Mouse (Mus musculus): ENCODE results near the gene Ttc24.

Ttc24 gene

DNA sequence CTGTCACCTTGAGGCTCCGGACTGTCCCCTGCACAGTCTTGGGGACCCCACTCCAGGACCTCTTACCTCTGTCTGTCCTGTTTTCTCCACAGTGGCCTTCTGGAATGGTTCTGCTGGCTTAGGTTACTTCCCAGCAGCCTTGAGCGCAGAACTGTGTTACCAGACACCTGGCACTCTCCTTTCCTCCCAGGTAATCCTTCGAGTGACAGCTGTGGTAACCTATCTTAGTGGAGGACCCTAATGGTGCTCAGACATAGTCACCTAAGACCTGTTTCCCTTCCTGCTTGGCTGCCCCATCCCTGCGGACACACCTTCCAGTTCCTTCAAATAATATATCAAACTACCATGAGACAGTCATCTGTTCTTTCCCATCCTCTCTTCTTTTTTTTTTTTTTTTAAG is at the start of gene Ttc24:
Gene Ttc24 (minus strand): TSS at position 101 of the 400 bp plus-strand sequence.
- no peak for DNase-seq (ENCODE audit: low spot score)

DNA sequence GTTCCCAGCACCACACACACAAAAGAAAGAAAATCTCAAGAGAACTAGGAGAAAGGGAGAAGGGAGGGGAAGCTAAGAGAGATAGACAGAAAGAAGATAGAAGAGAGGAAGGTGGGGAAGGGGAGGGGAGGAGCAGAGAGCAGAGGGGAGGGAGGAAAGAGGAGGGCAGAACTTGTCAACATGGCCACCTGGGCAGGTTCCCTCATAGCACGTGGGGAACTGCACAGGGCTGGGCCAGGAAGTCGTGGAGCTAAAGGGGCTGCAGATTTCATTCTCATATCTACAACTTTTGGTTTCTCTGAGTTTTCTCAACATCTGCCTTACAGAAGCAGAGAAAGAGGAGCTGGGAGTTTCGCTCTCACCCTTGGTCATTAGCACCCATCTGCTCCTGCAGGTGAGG is 49.5 kb upstream of the Ttc24 start:
- no peak for DNase-seq (ENCODE audit: low spot score)

DNA sequence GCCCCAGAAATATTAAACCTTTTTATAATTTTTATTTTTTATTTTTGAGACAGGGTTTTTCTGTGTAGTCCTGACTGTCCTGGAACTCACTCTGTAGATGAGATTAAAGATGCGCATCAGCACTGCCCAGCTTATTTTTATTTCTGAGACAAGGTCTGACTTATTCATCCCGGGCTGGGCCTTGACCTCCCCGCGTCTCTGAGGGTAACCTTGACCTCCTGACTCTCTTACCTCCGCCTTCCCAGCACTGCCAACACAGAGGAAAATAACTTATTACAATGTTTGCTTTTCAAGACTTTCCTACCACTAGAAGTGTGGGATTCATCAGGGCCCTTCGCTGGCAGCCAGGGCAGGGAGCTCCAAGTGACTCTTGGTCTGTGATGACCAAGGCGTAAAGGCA is 48.1 kb upstream of the Ttc24 start:
- no peak for DNase-seq (ENCODE audit: low spot score)

DNA sequence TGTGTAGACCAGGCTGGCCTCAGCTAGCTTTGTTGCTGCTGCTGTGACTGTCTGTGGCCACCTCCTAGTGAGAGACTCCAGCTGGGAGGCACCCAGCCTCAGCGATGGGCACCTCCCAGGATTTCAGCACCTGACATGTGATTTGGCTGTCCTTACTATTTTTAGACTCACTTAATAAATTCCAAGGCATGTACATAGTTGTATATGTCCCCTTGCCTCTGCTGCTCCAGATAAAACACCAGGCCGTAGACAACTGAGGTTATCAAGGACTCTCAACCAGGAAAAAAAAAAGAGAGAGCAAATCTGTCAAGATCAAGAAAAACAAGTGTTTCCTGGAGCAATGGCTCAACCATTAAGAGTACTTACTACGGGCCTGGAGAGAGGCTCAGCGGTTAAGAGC is 47.1 kb upstream of the Ttc24 start:
- DNase-seq (ENCODE audit: low spot score): no peak

DNA sequence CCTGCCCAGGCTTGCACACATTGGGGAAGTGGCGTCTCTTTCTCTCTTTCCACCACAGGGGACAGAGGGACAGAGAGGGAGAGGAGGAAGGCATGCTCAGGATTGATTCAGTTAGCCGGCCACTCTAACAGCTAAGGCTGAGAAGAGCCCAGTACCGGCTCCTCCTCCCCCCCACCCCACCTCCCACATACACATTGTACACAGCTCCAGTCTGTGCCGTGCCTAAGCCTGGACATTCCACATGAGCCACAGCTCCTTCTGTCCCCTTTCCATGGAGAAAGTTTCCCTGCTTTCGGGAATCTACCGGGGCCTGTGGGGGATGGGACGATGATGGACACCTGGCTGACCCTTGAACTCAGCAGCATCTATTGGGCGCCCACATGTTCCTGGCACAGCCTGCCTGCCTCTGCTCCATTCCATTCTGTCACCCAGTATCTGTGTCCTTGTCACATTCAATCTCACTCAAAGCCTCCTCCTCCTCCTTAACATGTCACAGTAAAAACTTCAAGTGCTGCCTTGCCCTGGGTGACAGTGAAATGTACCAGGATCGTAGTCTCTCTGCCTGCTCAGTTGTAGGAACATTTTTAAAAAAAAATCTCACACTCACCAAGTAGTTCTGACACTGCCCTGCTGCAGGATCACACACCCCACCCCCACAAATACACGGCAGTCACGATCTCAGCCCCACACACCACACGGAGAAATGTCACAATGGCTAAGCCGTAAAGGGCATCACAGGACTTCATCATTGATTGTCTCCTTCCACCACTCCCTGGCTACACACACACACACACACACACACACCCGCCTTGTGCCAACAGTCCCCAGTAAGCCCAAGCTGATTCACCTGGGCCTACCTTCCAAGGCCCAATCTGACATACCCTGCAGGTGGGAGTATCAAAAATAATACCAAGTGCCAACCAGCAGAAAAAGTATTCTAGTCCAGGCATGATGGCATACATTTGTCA is 43.3 kb upstream of the Ttc24 start:
- DNase-seq (ENCODE audit: low spot score): no peak

DNA sequence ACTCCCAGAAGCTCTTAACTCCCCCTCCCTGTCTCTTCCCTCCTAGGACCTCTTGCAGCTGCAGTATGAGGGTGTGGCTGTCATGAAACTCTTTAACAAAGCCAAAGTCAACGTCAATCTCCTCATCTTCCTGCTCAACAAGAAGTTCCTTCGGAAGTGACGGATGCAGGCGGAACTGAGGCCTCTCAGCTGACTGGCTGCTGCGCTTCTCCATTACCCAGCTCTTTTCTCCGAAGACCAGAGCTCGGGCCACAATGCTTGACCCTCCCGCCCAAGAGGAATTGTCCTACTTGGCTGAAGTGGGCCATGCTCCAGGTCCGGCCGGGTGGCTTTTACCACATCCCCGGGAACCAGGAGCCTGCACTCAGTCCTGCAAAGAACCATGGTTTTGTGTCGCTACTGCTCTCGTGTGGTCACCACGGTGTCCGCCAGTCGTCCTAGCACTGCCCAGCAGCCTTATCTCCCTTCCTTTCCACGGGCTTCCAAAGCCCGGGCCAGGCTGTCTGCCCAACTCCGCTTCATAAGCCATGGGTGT is 42.1 kb upstream of the Ttc24 start:
- no peak for DNase-seq (ENCODE audit: low spot score)

DNA sequence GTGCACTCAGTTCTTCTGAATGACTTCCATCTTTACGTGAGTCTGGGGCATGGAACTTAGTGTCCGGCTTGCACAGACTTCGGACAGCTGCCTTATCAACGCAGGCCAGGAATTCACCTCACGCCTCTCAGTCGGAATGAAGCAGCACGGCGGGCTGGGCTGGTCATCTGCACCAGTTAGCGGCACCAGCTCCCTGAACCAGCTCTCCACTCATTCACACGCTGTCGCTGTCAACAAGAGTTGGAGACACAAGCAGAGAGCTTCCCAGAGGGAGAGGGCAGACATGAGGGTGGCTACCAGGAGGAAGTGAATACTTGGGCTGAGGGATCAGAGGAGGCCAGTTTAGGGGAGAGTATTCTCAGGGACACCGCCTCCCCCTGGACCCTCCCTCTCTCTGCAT is 36.3 kb upstream of the Ttc24 start:
- no peak for DNase-seq (ENCODE audit: low spot score)

DNA sequence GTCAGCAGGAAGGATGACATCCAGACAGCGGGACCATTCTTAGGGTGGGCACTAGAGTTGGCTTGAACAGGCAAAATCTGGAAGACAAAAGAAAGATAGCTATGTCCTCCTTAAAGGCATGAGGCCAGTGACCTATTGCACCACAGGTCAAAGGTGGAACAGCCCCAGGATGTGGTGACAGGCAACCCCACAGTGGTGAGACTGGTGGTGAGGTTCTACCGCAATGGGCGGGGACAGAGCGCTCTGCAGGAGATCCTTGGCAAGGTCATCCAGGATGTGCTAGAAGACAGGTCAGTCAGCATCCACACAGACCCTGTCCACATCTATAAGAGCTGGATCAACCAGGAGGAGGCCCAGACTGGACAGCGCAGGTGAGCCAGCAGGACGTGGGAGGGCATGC is 31.0 kb upstream of the Ttc24 start:
- no peak for DNase-seq (ENCODE audit: low spot score)

DNA sequence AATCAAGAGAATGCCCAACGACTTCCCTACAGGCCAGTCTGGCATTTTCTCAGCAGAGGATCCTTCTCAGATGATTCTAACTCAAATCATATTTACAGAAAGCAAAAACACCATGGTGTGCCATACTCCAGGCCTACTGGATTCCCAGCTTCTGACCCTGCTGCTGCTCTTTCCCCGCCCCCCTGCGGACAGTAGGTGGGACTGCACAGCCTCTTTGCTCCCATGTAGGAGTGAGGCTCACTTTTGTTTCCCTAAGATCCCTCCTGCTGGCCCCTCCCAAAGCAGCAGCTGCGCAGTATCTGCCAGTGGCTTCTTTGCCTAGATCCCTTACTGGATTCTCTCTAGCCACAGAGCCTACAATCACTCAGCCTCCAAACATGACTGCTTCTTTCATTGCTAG is 28.0 kb upstream of the Ttc24 start:
- DNase-seq (ENCODE audit: low spot score): no peak

DNA sequence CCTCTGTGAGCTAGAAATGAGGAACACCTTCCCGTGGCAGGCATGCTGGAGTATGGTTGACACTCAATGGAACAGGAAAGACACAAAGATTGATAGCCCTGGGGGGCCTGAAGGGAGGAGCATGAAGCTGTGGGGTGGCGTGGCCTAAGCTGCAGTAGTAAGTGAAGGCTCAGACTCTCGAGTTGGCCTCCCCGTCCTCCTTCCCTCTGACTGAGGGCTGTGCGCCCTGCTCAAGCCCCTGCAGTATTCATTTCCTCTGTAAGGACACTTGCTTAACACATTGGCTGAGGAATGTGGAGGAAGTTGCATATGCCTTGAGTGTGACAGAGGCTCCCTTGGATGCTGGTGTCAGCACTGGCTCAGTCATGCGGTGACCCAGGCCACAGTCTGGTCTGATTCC is 24.5 kb upstream of the Ttc24 start:
- no peak for DNase-seq (ENCODE audit: low spot score)

DNA sequence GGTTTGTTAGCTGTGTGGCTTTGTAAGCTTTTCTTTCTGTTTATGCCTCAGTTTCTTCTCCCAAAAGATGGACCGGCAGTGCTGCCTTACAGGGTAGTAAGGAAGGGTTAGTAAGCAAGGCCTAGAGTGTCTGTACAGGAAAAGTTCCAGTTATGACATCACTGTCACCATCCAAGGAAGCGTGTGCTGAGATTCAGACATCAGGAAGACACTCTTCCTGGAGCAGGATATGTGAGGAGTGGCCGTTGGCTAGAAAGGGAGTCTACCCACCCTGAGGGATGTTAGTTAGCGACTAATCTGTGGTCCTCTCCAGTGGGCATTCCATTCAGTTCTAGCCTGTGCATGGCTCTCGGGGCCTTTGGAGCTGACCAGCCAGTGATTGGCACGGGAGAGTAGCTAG is 24.1 kb upstream of the Ttc24 start:
- DNase-seq (ENCODE audit: low spot score): no peak

DNA sequence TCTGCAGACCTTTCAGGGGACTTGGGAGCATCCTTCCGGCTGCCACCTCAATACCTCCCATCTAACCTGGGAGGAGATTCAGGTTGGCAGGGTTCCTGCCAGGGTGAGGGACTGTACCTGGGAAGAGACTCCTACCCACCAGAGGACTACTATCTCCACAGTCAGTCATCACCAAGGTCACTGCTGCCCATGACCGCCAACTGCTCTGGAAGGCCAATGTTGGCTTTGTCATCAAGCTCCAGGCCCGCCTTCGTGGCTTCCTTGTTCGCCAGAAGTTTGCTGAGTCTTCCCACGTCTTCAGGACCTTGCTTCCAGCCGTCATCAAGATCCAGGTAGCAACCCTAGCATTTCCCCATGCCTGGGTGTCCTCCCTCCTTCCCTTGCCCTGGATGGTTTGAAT is 23.6 kb upstream of the Ttc24 start:
- no peak for DNase-seq (ENCODE audit: low spot score)

DNA sequence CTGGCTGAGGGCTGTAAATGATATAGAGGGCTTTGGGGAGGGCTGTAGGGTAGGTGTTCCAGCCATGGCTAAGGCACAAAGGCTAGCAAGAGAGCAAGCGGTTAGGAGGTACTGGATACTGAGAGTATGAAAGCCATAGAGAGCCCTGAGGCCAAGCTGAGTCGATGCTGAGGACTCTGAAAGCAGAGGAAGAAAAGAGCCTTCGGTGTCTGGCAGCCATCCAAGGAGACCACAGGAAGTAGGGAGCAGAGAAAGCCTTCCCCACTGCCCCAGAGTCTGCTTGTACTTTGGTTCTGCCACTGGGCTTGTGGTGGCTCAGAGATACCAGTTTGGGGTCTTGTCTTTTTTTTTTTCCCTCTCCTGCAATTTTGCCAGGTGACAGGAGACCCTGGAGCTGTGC is 22.1 kb upstream of the Ttc24 start:
- no peak for DNase-seq (ENCODE audit: low spot score)

DNA sequence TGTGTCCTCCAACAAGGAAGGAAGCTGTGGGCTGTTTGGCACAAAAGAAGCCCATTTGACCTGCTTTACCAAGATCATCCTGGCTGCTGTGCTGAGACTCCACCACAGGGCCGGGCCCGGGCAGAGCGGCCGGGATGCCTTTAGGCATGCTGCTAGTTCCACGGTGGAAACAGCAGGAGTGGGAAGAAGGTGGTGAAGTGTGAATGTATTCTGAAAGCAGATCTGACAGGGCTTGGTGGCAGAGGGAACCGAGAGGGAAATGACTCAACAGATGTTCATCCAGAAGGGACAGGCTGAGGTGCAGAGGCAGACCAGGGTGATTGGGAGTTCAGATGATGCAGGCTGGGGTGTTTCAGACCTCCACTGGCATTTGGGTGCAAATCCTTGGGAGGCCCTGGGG is 19.6 kb upstream of the Ttc24 start:
- no peak for DNase-seq (ENCODE audit: low spot score)

DNA sequence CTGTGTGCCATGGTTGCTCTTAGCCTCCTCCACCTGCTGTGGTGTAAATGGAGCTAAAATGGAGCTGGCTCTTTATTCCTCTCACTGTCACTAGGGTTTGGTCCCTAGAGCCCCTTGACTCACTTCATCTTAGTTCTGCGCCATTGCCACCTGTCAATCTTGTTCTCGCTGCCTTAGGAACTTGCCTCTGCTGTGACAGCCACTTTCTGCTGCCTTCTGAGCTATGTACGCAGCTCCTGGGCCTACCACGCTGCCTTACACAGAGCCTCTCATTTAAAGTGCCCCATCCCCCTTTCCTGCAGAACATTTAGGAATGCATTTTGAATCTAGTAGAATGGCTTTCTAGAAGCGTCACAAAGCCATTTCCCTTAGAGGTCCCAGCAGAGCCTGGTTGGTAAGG is 16.0 kb upstream of the Ttc24 start:
- no peak for DNase-seq (ENCODE audit: low spot score)

DNA sequence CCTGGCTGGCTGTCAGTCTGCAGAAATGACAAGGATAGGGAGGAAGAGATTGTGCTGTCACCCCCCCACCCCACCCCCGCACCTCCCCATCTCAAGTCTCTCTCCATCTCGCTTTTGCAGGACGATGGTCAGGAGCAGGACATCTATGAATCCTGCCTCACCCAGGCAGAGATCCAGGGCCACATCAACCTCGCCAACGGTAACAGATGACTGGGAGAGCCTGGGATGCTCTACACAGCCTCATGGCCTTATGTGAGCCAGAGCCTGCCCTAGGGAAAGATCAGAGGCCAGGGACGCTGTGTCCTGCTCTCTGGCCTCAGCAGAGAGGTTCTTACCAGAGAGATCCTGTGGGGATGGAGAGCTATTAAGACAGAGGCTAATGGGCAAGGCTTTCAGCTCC is 12.5 kb upstream of the Ttc24 start:
- no peak for DNase-seq (ENCODE audit: low spot score)

DNA sequence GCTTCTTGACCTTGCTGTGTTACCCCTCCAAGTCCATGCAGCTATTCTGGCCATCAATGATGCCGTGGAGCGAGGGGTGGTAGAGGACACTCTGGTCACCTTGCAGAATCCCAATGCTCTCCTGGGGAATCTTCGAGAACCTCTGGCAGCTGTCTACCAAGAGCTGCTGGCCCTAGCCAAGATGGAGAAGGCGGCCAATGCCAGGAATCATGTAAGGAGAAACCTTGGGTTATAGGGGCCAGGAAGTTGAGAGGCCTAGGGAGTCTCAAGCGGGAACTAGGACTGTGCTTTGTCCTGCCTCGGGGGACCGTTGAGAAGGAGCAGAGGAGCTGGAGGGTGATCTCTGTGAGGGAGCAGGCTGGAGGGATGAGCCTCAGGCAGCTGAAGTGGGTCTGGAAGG is 12.0 kb upstream of the Ttc24 start:
- no peak for DNase-seq (ENCODE audit: low spot score)

DNA sequence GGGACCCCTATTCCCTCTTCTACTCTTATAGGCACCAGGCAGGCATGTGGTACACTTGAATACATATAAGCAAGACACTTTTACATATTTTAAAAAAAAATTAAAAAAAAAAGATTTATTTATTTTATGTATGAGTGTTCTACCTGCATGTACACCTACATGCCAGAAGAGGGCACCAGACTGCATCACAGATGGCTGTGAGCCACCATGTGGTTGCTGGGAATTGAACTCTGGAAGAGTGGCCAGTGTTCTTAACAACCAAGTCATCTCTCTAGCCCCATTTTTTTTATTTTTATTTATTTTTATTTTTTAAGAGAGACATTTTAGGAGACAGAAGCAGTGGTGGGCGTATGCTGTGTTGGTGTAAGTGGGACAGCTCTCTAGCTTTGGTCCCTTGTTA is 9.6 kb upstream of the Ttc24 start:
- DNase-seq (ENCODE audit: low spot score): peak; percentile 68

DNA sequence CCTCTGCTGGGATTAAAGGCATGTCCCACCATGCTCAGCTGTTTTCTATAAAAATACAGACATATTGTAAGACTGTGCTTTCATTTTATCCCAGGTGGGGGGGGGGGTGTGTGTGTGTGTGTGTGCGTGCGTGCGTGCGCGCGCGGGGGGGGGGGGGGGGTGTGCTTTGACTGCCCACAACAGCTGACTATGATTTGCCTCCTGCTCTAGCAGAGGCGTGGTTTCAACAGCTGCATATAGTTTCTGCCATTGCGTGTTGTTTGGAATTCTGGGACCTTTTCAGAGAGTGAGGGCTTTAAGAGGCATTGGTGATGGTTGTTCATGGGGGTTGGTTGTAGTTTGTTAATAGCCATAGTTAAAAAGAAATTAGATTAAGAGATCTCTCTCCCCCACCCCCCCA is 7.4 kb upstream of the Ttc24 start:
- DNase-seq (ENCODE audit: low spot score): no peak

DNA sequence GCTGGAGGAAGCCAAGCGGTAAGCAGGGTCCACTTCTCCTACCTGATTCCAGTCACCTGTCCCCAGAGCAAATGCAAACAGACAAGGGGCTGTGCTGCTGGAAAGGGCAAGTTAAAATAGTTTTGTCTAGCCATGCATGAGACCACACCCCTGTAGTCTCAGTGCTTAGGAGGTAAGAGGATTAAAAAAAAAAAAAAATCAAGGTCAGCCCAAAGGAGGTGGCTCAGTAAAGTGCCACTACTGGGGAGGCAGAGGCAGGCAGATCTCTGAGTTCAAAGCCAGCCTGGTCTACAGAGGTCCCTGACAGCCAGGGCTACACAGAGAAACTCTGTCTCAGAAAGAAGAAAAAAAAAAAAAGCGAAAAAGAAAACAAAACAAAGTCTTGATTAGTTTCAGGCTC is 5.9 kb upstream of the Ttc24 start:
- no peak for DNase-seq (ENCODE audit: low spot score)

DNA sequence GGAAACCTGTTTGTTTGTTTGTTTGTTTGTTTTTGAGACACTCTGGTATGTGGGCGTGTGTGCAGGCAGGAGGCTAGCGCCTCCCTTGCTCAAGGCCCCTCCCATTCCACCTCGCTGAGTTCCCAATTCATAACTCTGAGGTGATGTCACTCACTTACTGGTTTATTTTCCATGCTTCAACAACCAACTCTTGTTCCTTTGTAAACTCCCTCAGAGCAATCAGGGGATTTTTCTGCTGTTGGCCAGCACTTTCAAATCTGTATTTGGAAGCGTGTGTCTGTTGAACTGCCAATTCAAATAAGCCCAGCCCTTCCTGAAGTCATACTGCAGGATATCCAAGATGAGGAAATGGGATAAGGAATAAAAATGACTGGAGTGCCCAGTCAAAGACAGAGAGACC is 4.6 kb upstream of the Ttc24 start:
- peak; percentile 28 for DNase-seq (ENCODE audit: low spot score)

DNA sequence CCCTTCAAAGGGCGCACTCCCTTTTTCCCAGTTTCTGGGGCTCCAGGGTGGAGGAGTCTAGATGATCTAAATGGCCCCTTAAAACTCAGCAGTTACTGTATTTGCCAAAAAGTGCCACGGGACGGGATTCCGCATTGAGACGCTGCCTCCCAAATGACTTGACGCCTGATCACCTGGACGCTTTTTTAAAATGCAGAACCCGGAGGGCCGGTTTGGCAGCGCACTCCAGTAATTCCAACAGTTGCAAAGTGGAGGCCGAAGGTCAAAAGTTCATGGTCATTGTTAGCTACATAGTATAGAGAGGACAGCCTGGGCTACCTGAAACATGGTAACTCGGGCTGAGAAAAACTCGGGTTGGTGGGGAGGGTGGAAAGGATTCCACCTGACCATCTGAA is 4.1 kb upstream of the Ttc24 start:
- peak; percentile 40 for DNase-seq (ENCODE audit: low spot score)

DNA sequence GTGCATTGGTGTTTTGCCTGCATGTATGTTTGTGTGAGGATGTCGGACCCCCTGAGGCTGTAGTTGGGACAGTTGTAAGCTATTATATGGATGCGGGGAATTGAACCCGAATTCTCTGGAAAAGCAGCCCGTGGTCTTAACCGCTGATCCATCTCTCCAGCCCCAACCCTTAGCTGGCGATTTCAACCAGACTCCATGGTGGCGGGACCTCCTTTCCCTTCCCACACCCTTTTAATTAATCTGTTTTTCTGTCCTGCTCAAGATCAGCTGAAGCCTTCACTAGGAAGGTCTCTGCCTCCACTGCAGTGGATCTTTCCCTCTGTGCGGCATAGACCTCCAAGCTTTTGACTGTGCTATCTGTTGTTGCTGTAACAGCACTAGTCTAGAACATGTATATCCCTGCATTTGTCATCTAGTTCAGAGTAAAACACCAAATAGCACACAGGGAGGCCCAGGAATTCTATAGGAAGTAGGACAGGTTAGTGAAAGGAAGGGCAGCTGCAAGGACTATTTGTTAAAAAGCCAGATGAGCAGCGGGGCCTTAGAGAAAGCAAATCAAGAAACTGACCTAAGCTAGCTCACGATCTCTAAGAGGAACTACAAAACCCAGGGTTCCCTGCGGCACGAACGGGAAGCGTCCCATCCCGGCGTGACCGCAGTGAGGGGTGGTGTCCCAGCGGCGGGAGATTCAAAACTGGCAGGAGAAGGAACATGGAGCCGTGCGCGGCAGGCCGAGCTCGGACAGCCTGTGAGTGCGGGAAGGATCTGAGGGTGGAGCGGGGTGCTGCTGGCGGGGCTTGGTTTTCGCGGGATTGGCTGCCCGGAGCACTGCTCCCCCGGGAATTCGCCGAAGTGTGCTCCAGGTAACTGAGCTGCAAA is 3.5 kb upstream of the Ttc24 start, which contains the start of gene Iqgap3:
Gene Iqgap3 (plus strand): TSS at position 627 of the 879 bp plus-strand sequence.
- peak; percentile 95 for DNase-seq (ENCODE audit: low spot score)
